Mouse (Mus musculus) G1E (cell line): ENCODE data around the gene Gm28043. TPM values are rescaled to one million over a fixed set of nuclear protein-coding genes. Genes with fewer than 3 reads are reported as not detected.
A peak's percentile ranks its signal among the peaks of the same experiment; 100 is the strongest.

Source experiments
- ATAC-seq: 2 replicates; pipeline ENCODE4 v1.8.0; 2016; ENCODE audit warnings: mild to moderate bottlenecking; ENCODE audit not compliant: insufficient number of reproducible peaks, poor library complexity, low FRiP score, severe bottlenecking; ENCODE audit errors: extremely low read depth
- DNase-seq: peaks from one replicate; pipeline ENCODE4 v3.0.0; 2012; ENCODE audit warnings: low spot score
- H3K27me3 ChIP-seq: 2 replicates; pipeline ENCODE4 v1.6.1; 2012; ENCODE audit warnings: mild to moderate bottlenecking, low read length, inconsistent platforms; ENCODE audit not compliant: insufficient read depth
- H3K36me3 ChIP-seq: replicated peaks from 2 replicates; pipeline ENCODE3; 2012; ENCODE audit warnings: mild to moderate bottlenecking, inconsistent platforms
- H3K4me1 ChIP-seq: 2 replicates; pipeline ENCODE4 v1.6.1; 2012; ENCODE audit warnings: low read depth, low read length, inconsistent platforms, mixed read lengths; ENCODE audit not compliant: insufficient read depth
- H3K4me3 ChIP-seq: 2 replicates; pipeline ENCODE4 v1.5.1; 2012; ENCODE audit warnings: low read depth, mild to moderate bottlenecking, inconsistent platforms, low read length, moderate library complexity, mixed read lengths
- H3K9me3 ChIP-seq: replicated peaks from 2 replicates; pipeline ENCODE4 v1.6.1; 2012; ENCODE audit warnings: inconsistent platforms
- CTCF ChIP-seq: IDR thresholded peaks from 2 replicates; pipeline ENCODE4 v1.5.1; 2012; ENCODE audit warnings: low read depth, low read length, inconsistent platforms, mixed read lengths
- GATA1 ChIP-seq: IDR thresholded peaks from 2 replicates; pipeline ENCODE4 v1.6.1; 2012; ENCODE audit warnings: borderline replicate concordance, low read length, inconsistent platforms, mixed read lengths
- GATA2 ChIP-seq: IDR thresholded peaks from 2 replicates; pipeline ENCODE4 v1.6.1; 2012; ENCODE audit warnings: low read depth, low read length, inconsistent platforms, borderline replicate concordance
- POLR2AphosphoS5 ChIP-seq: IDR thresholded peaks from 2 replicates; pipeline ENCODE4 v1.6.1; 2012; ENCODE audit warnings: low read depth, low read length, inconsistent platforms; ENCODE audit not compliant: insufficient replicate concordance
- TAL1 ChIP-seq: conservative IDR thresholded peaks from 2 replicates; pipeline ENCODE4 v1.6.1; 2012; ENCODE audit warnings: low read depth, low read length, inconsistent platforms, mixed read lengths
- polyA plus RNA-seq: library from polyadenylated mRNA; stranded (reverse); fragments of >175 nt; gene quantifications from 2 replicates; pipeline ENCODE4 v1.2.3, GENCODE M21; 2012
- total RNA-seq, 2 experiments: library from RNA; stranded (forward) in 1 of 2; stranded (reverse) in 1 of 2; fragments of 200-1000 nt in 1 of 2; fragments of >200 nt in 1 of 2; fragmentation: Nextera tagmentation in 1 of 2; gene quantifications; 2 replicates each; pipeline ENCODE4 v1.2.3; 2014 to 2017

Gm28043 gene
- total and polyA plus RNA-seq, 3 experiments: 0.29 to 9.2 (median 4.8) TPM

GRCm38 (mm10) chr17:29660762-29661391 lies 46.2 kb downstream of the Gm28043 start:
- TF ChIP-seq GATA2 (no peak), CTCF (no peak), POLR2AphosphoS5 (no peak), TAL1 (no peak), GATA1 (no peak)
- DNase-seq (no peak), ATAC-seq (no peak)
- peaks cover 61% of the 10 kb centered on the region for H3K4me1 ChIP-seq
- H3K27me3 ChIP-seq: no peaks in the 10 kb centered on the region
- peak overlapping the region; percentile 96 for H3K4me3 ChIP-seq
- H3K9me3 ChIP-seq: no peaks in the 10 kb centered on the region
- H3K36me3 ChIP-seq: peaks cover 36% of the 10 kb centered on the region

GRCm38 (mm10) chr17:29662145-29662544 lies 47.5 kb downstream of the Gm28043 start:
- TF ChIP-seq CTCF (no peak), TAL1 (no peak), GATA2 (no peak), POLR2AphosphoS5 (no peak), GATA1 (no peak)
- DNase-seq: no peak
- Histone ChIP-seq H3K27me3 (no peaks in the 10 kb centered on the region), H3K9me3 (no peaks in the 10 kb centered on the region), H3K4me3 (no peak overlapping the region; the same call in 1 of the 2 replicates), H3K4me1 (peaks cover 69% of the 10 kb centered on the region), H3K36me3 (peaks cover 48% of the 10 kb centered on the region)
- no peak for ATAC-seq

GRCm38 (mm10) chr17:29668051-29668986 lies 53.6 kb downstream of the Gm28043 start:
- Histone ChIP-seq H3K27me3 (no peaks in the 10 kb centered on the region), H3K4me1 (peaks cover 61% of the 10 kb centered on the region), H3K4me3 (no peak overlapping the region), H3K36me3 (peaks cover 96% of the 10 kb centered on the region), H3K9me3 (no peaks in the 10 kb centered on the region)
- DNase-seq (no peak), ATAC-seq (no peak)
- TF ChIP-seq TAL1 (no peak), CTCF (no peak), GATA2 (no peak), POLR2AphosphoS5 (no peak), GATA1 (no peak)

GRCm38 (mm10) chr17:29669030-29669429 lies 54.4 kb downstream of the Gm28043 start:
- Histone ChIP-seq H3K9me3 (no peaks in the 10 kb centered on the region), H3K4me3 (no peak overlapping the region), H3K27me3 (no peaks in the 10 kb centered on the region), H3K4me1 (peaks cover 59% of the 10 kb centered on the region), H3K36me3 (peaks cover 96% of the 10 kb centered on the region)
- ATAC-seq (no peak), DNase-seq (no peak)
- TF ChIP-seq TAL1 (no peak), GATA2 (no peak), CTCF (no peak), POLR2AphosphoS5 (no peak), GATA1 (no peak)

- TF ChIP-seq CTCF (no peak), TAL1 (no peak), POLR2AphosphoS5 (no peak), GATA1 (no peak), GATA2 (no peak)
- no peak overlapping the region for H3K4me3 ChIP-seq
- peaks cover 50% of the 10 kb centered on the region for H3K4me1 ChIP-seq
- H3K36me3 ChIP-seq: peaks cover 95% of the 10 kb centered on the region
- ATAC-seq (no peak), DNase-seq (no peak)
- H3K27me3 ChIP-seq: no peaks in the 10 kb centered on the region
- H3K9me3 ChIP-seq: no peaks in the 10 kb centered on the region
These were observed 55.3 kb downstream of the Gm28043 start for GRCm38 (mm10) chr17:29669936-29670335.

- DNase-seq (no peak), ATAC-seq (no peak)
- H3K27me3 ChIP-seq: no peaks in the 10 kb centered on the region
- H3K4me1 ChIP-seq: peaks cover 47% of the 10 kb centered on the region
- H3K4me3 ChIP-seq: no peak overlapping the region
- H3K9me3 ChIP-seq: no peaks in the 10 kb centered on the region
- no peak for TF ChIP-seq CTCF
- no peak for TF ChIP-seq POLR2AphosphoS5
- no peak for TF ChIP-seq GATA2
- TF ChIP-seq GATA1: no peak
- no peak for TF ChIP-seq TAL1
- H3K36me3 ChIP-seq: peaks cover 97% of the 10 kb centered on the region
These were observed 56.3 kb downstream of the Gm28043 start for GRCm38 (mm10) chr17:29671021-29671420.
